Comparison of ENCODE assay signal across 14 mouse cellular contexts in genomic region chr10:68063806-68064545, GRCm38 (mm10).
DNase-seq lines count a peak whose midpoint lies in the region; ATAC-seq and TF ChIP-seq lines count a peak whose summit lies in the region.
"Had no signal": no experiment of that assay in that cellular context is flagged by ENCODE, and none has a peak within 500 bp of the region (broad histone marks: within the 10 kb centered on the region; RNA-seq: fewer than 3 reads in every experiment).

No protein-coding gene starts in this region.

- H3K4me1 ChIP-seq in midbrain, embryonic 10.5 days, result peaks cover 32% of the 10 kb centered on the region
- H3K4me1 ChIP-seq in midbrain, embryonic 15.5 days, result peaks cover 11% of the 10 kb centered on the region
- H3K4me1 ChIP-seq in intestine, embryonic 16.5 days (ENCODE audit: control insufficient read depth, insufficient read depth, low read length), result no peaks in the 10 kb centered on the region
- H3K4me1 ChIP-seq: intestine, embryonic 15.5 days had no signal

- no peak for TF ChIP-seq CTCF in gastrocnemius, adult 2 months (IDR thresholded peaks at IDR 0.05)

- H3K9me3 ChIP-seq in midbrain, embryonic 10.5 days (replicated peaks), result no peaks in the 10 kb centered on the region
- no peaks in the 10 kb centered on the region for H3K9me3 ChIP-seq in midbrain, embryonic 15.5 days
- no peaks in the 10 kb centered on the region for H3K9me3 ChIP-seq in intestine, embryonic 16.5 days (ENCODE audit: control insufficient read depth, low read length)
- H3K9me3 ChIP-seq: intestine, embryonic 15.5 days; lung, embryonic 15.5 days; neural tube, embryonic 12.5 days had no signal

- no peaks in the 10 kb centered on the region for H3K27me3 ChIP-seq in midbrain, embryonic 10.5 days (ENCODE audit: low read depth, poor library complexity, severe bottlenecking)
- H3K27me3 ChIP-seq in midbrain, embryonic 15.5 days (replicated peaks), result no peaks in the 10 kb centered on the region
- H3K27me3 ChIP-seq in intestine, embryonic 16.5 days (replicated peaks; ENCODE audit: control insufficient read depth, insufficient read depth, low read length), result no peaks in the 10 kb centered on the region
- H3K27me3 ChIP-seq: intestine, embryonic 15.5 days; lung, embryonic 15.5 days; neural tube, embryonic 12.5 days had no signal

- no peak for DNase-seq in gastrocnemius, adult 2 months
- DNase-seq in gastrocnemius, postnatal 10 days, result no peak
- no peak for DNase-seq in midbrain, embryonic 10.5 days (ENCODE audit: low spot score)
- DNase-seq in lung, postnatal 4 days, result peak; percentile 31 to 37
- no peak for DNase-seq in urinary bladder, postnatal 25 days (ENCODE audit: low spot score)
- no peak for DNase-seq in layer of hippocampus, postnatal 10 days (ENCODE audit: low spot score in 2 of 2)
- DNase-seq: right cerebral cortex, postnatal 25 days; thymus, postnatal 4 days had no signal

- ATAC-seq in midbrain, embryonic 15.5 days (replicated peaks), result no peak
- ATAC-seq in intestine, embryonic 16.5 days, result no peak
- ATAC-seq: intestine, embryonic 15.5 days had no signal

- WGBS in midbrain, embryonic 10.5 days, result 53% methylated on average over 8 of the region's 8 CpGs
- WGBS in midbrain, embryonic 15.5 days, result 25% methylated on average over 8 of the region's 8 CpGs
- 52% methylated on average over 8 of the region's 8 CpGs for WGBS in intestine, embryonic 16.5 days

- H3K36me3 ChIP-seq in midbrain, embryonic 10.5 days, result no peaks in the 10 kb centered on the region
- no peaks in the 10 kb centered on the region for H3K36me3 ChIP-seq in midbrain, embryonic 15.5 days (replicated peaks)
- no peaks in the 10 kb centered on the region for H3K36me3 ChIP-seq in intestine, embryonic 16.5 days (ENCODE audit: control insufficient read depth, insufficient read depth, low read length)
- H3K36me3 ChIP-seq: G1E; intestine, embryonic 15.5 days; lung, embryonic 15.5 days; neural tube, embryonic 12.5 days had no signal

- no peak overlapping the region for H3K9ac ChIP-seq in midbrain, embryonic 15.5 days
- H3K9ac ChIP-seq in intestine, embryonic 16.5 days (ENCODE audit: low read depth, low read length), result no peak overlapping the region
- H3K9ac ChIP-seq: intestine, embryonic 15.5 days; lung, embryonic 15.5 days; neural tube, embryonic 12.5 days had no signal

- no peak overlapping the region for H3K4me2 ChIP-seq in midbrain, embryonic 15.5 days
- no peak overlapping the region for H3K4me2 ChIP-seq in intestine, embryonic 16.5 days (ENCODE audit: low read depth, low read length)
- H3K4me2 ChIP-seq: intestine, embryonic 15.5 days; lung, embryonic 15.5 days; neural tube, embryonic 12.5 days had no signal

- peak overlapping the region; percentile 32 for H3K4me3 ChIP-seq in gastrocnemius, adult 2 months
- H3K4me3 ChIP-seq in midbrain, embryonic 10.5 days, result no peak overlapping the region
- H3K4me3 ChIP-seq in midbrain, embryonic 15.5 days, result no peak overlapping the region
- no peak overlapping the region for H3K4me3 ChIP-seq in intestine, embryonic 16.5 days (ENCODE audit: low read length)
- H3K4me3 ChIP-seq: intestine, embryonic 15.5 days; lung, embryonic 15.5 days; neural tube, embryonic 12.5 days had no signal

- H3K27ac ChIP-seq in gastrocnemius, adult 2 months, result peak overlapping the region; percentile 53
- peak overlapping the region; percentile 69 for H3K27ac ChIP-seq in midbrain, embryonic 10.5 days (replicated peaks)
- H3K27ac ChIP-seq in midbrain, embryonic 15.5 days, result no peak overlapping the region
- no peak overlapping the region for H3K27ac ChIP-seq in intestine, embryonic 16.5 days (ENCODE audit: low read length)
- H3K27ac ChIP-seq: intestine, embryonic 15.5 days; lung, embryonic 15.5 days; neural tube, embryonic 12.5 days had no signal

- intact Hi-C loops in gastrocnemius, adult 2 months (cut with DNase I), result no loop called here

Comparison
In these comparisons a context has a peak if more than half of its experiments do, and no peak if none do; other contexts are left out.
1. H3K27ac ChIP-seq: peak in gastrocnemius, adult 2 months (single experiment) and midbrain, embryonic 10.5 days (single experiment); none in midbrain, embryonic 15.5 days (single experiment) and intestine, embryonic 16.5 days (single experiment).
2. DNase-seq: peak in lung, postnatal 4 days (2 of 2); none in gastrocnemius, adult 2 months (single experiment), gastrocnemius, postnatal 10 days (single experiment), midbrain, embryonic 10.5 days (single experiment), urinary bladder, postnatal 25 days (single experiment) and layer of hippocampus, postnatal 10 days (0 of 2).